Mouse (Mus musculus) adrenal gland, postnatal 0 days (tissue): ENCODE results near the gene Olfr870. TPM values are rescaled to one million over a fixed set of nuclear protein-coding genes. Genes with fewer than 3 reads are reported as not detected.

Source experiments
- polyA plus RNA-seq: library from polyadenylated mRNA; unstranded; fragments of >200 nt; fragmentation: Nextera tagmentation; extraction: Ambion mirVana; gene quantifications from 2 replicates; pipeline ENCODE4 v1.2.1, GENCODE M21; 2015

Olfr870 gene
- not detected in 2 replicates for polyA plus RNA-seq

DNA sequence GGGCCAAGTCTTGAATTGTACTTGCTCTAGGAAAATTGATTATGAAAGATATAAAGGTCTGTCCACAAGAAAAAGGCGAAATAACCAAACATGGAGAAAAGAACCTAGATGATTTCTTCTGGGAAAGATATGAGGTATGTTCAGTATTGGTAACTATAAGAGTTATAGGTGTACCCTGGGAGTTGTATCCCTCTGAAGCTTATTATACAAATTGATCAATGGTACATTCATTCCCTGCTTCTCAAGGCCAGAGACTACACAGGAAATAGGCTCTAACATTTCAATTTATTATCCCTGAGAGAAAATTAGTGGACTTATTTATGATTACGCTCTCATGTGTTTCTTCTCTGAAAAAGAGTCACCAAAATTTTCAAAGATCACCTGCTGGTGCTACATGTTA is at the start of gene Olfr870:
Gene Olfr870, minus strand, starts transcription at position 101 of the 400 bp plus-strand sequence.

DNA sequence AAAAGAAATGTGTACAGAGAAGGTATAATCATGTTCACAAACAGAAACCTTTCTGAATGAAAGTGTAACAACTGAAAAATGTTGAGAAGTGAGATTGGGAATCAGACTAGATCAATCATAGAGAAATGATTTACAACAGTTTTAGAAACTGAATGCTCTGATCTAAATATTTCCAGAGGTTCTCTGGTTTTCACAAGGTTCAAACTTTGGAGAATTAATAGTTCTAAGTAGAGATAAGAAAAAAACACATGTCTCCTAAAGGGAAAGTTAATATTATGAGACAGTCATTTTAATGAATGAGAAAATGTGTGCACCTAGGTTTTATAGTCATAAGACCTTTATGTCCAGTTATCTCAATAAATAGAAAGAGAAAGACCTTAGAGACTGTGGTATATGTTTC is 38.0 kb upstream of the Olfr870 start, which contains the start of gene Olfr871:
Gene Olfr871, plus strand, starts transcription at position 301 of the 400 bp plus-strand sequence.

DNA sequence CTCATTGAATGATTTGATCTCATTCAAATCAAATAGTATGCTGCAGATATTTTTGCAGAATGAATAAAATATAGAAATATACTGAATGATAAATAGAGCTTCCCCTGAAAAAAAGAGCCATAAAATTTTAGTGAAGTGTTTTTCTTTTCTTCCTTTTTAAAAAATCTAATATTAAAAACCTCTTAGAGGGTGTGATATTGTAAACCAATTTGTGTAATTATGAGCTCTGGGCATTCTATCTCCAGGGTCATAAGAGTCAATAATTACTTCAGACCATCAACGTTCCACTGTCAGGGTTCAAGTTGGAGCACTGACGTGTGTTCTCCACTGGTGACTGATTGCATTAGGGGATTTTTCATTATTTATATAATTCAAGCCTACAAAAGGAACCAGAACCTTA is 45.1 kb downstream of the Olfr870 start, which contains the start of gene Olfr869:
Gene Olfr869, plus strand, starts transcription at position 301 of the 400 bp plus-strand sequence.

Other genes with a start within 250 kb of the Olfr870 start
- gene Olfr866, start 146.0 kb downstream of the Olfr870 start, polyA plus RNA-seq, result not detected in 2 replicates
- gene Olfr867, start 116.5 kb downstream of the Olfr870 start, polyA plus RNA-seq, result not detected in 2 replicates
- not detected in 2 replicates for gene Olfr868, start 75.4 kb downstream of the Olfr870 start, polyA plus RNA-seq
- not detected in 2 replicates for gene Olfr869, start 45.0 kb downstream of the Olfr870 start, polyA plus RNA-seq
- not detected in 2 replicates for gene Olfr871, start 38.1 kb upstream of the Olfr870 start, polyA plus RNA-seq
- not detected in 2 replicates for gene Olfr872, start 63.1 kb upstream of the Olfr870 start, polyA plus RNA-seq
- not detected in 2 replicates for gene Olfr39, start 108.3 kb upstream of the Olfr870 start, polyA plus RNA-seq
- gene Olfr873, start 124.5 kb upstream of the Olfr870 start, polyA plus RNA-seq, result not detected in 2 replicates
- gene Olfr18, start 162.0 kb upstream of the Olfr870 start, polyA plus RNA-seq, result 0.06 TPM in 1 of 2 replicates, not detected in the other
- gene Zfp560, start 211.1 kb upstream of the Olfr870 start, polyA plus RNA-seq, result 88.4 and 138 TPM in 2 replicates